Mouse (Mus musculus) lung, embryonic 14.5 days (tissue): ENCODE results near the gene Tbc1d21. TPM values are rescaled to one million over a fixed set of nuclear protein-coding genes. Genes with fewer than 3 reads are reported as not detected.

Experiments used
- ATAC-seq: fragments of 200-750 bp; cut with Nextera tagmentation; 2 replicates; pipeline ENCODE4 v1.8.0; 2017; ENCODE audit warnings: mild to moderate bottlenecking, moderate TSS enrichment, moderate library complexity; ENCODE audit not compliant: insufficient read depth
- DNase-seq: peaks from one replicate; pipeline ENCODE4 v3.0.0-alpha.2; 2015
- H3K27ac ChIP-seq: fragments of 300-500 bp; sonication (generic); 2 replicates; pipeline ENCODE4 v1.5.1; 2014; ENCODE audit warnings: low read depth, mild to moderate bottlenecking, moderate library complexity
- H3K27me3 ChIP-seq: fragments of 300-500 bp; sonication (generic); 2 replicates; pipeline ENCODE4 v1.6.1; 2014; ENCODE audit warnings: low read length, control low read depth; ENCODE audit not compliant: insufficient read depth
- H3K36me3 ChIP-seq: fragments of 300-500 bp; sonication (generic); 2 replicates; pipeline ENCODE4 v1.6.1; 2014; ENCODE audit warnings: control low read depth; ENCODE audit not compliant: insufficient read depth
- H3K4me1 ChIP-seq: fragments of 300-500 bp; sonication (generic); 2 replicates; pipeline ENCODE4 v1.6.1; 2014; ENCODE audit warnings: antibody characterized with exemption, control low read depth; ENCODE audit not compliant: insufficient read depth
- H3K4me2 ChIP-seq: fragments of 300-500 bp; sonication (generic); 2 replicates; pipeline ENCODE4 v1.6.1; 2014; ENCODE audit warnings: mild to moderate bottlenecking
- H3K4me3 ChIP-seq: fragments of 300-500 bp; sonication (generic); 2 replicates; pipeline ENCODE4 v1.5.1; 2014; ENCODE audit warnings: low read depth, low read length
- H3K9ac ChIP-seq: fragments of 300-500 bp; sonication (generic); 2 replicates; pipeline ENCODE4 v1.6.1; 2014
- H3K9me3 ChIP-seq: fragments of 300-500 bp; sonication (generic); 2 replicates; pipeline ENCODE4 v1.6.1; 2016; ENCODE audit warnings: low read depth, low read length, control low read depth
- CTCF ChIP-seq: IDR thresholded peaks from 2 replicates; pipeline ENCODE4 v1.5.1; 2016; ENCODE audit warnings: antibody characterized with exemption, low read depth
- WGBS: fragments of 180-500 bp; shearing (Covaris S2); extraction: QIAGEN DNeasy Blood & Tissue Kit; methylation state at CpG from one replicate; pipeline ENCODE4 v1.1.7; 2014; 5-methylcytosine and 5-hydroxymethylcytosine counted together
- polyA plus RNA-seq: library from polyadenylated mRNA; unstranded; fragments of >200 nt; fragmentation: Nextera tagmentation; extraction: Ambion mirVana; gene quantifications from 2 replicates; pipeline ENCODE4 v1.2.1, GENCODE M21; 2014

Tbc1d21 gene
- polyA plus RNA-seq, 1 experiment from 2014 or later = not detected

GRCm38 (mm10) chr9:58312196-58312943, 57.9 kb downstream of the Tbc1d21 start:
- peak; percentile 49 for DNase-seq
- H3K27ac ChIP-seq = peak overlapping the region; percentile 80
- no peaks in the 10 kb centered on the region for H3K36me3 ChIP-seq
- WGBS = 1% methylated on average over 66 of the region's 72 CpGs
- H3K9me3 ChIP-seq = no peaks in the 10 kb centered on the region
- peak overlapping the region; percentile 64 for H3K9ac ChIP-seq
- peak overlapping the region; percentile 52 for H3K4me3 ChIP-seq
- ATAC-seq = peak; percentile 12
- no peak for TF ChIP-seq CTCF
- H3K27me3 ChIP-seq = peaks cover 11% of the 10 kb centered on the region; the same call in 1 of the 2 replicates
- peaks cover 36% of the 10 kb centered on the region for H3K4me1 ChIP-seq
- peak overlapping the region; percentile 85 for H3K4me2 ChIP-seq

- WGBS = 66% methylated on average over 33 of the region's 33 CpGs
- ATAC-seq = no peak
- peaks cover 11% of the 10 kb centered on the region; the same call in 1 of the 2 replicates for H3K27me3 ChIP-seq
- peak overlapping the region; percentile 52 for H3K4me3 ChIP-seq
- peak overlapping the region; percentile 64 for H3K9ac ChIP-seq
- H3K4me2 ChIP-seq = peak overlapping the region; percentile 85
- H3K36me3 ChIP-seq = no peaks in the 10 kb centered on the region
- H3K4me1 ChIP-seq = peaks cover 27% of the 10 kb centered on the region
- no peak overlapping the region; the same call in 1 of the 2 replicates for H3K27ac ChIP-seq
- H3K9me3 ChIP-seq = no peaks in the 10 kb centered on the region
- no peak for DNase-seq
- TF ChIP-seq CTCF = peak; percentile 34
These were observed 58.9 kb downstream of the Tbc1d21 start for GRCm38 (mm10) chr9:58311191-58311910.

GRCm38 (mm10) chr9:58310043-58310660, 60.1 kb downstream of the Tbc1d21 start:
- TF ChIP-seq CTCF = no peak
- peak overlapping the region; percentile 85 for H3K4me2 ChIP-seq
- 64% methylated on average over 14 of the region's 14 CpGs for WGBS
- peaks cover 39% of the 10 kb centered on the region for H3K4me1 ChIP-seq
- DNase-seq = peak; percentile 55
- no peak overlapping the region; the same call in 1 of the 2 replicates for H3K27ac ChIP-seq
- no peak overlapping the region; the same call in 1 of the 2 replicates for H3K9ac ChIP-seq
- peaks cover 11% of the 10 kb centered on the region; the same call in 1 of the 2 replicates for H3K27me3 ChIP-seq
- ATAC-seq = no peak
- peak overlapping the region; percentile 9; the same call in 1 of the 2 replicates for H3K4me3 ChIP-seq
- H3K36me3 ChIP-seq = no peaks in the 10 kb centered on the region
- no peaks in the 10 kb centered on the region for H3K9me3 ChIP-seq

Other genes with a start within 250 kb of the Tbc1d21 start
- 56.9 and 60.2 TPM in 2 replicates for gene Islr, start 166.1 kb downstream of the Tbc1d21 start, polyA plus RNA-seq
- gene Islr2, start 166.1 kb downstream of the Tbc1d21 start, polyA plus RNA-seq = not detected in 2 replicates
- gene Pml, start 120.7 kb downstream of the Tbc1d21 start, polyA plus RNA-seq = 21.4 and 23.2 TPM in 2 replicates
- 23.2 and 27.1 TPM in 2 replicates for gene Stoml1, start 117.3 kb downstream of the Tbc1d21 start, polyA plus RNA-seq
- gene Loxl1, start 57.3 kb downstream of the Tbc1d21 start, polyA plus RNA-seq = 34.4 and 37.1 TPM in 2 replicates
- 1.9 and 3.0 TPM in 2 replicates for gene Insyn1, start 118.1 kb upstream of the Tbc1d21 start, polyA plus RNA-seq
- gene Cd276, start 185.0 kb upstream of the Tbc1d21 start, polyA plus RNA-seq = 51.0 and 55.0 TPM in 2 replicates
- gene Nptn, start 211.8 kb upstream of the Tbc1d21 start, polyA plus RNA-seq = 124 and 140 TPM in 2 replicates